Mouse (Mus musculus) embryo, embryonic 10.5 days (tissue): ENCODE measurements at regions not wholly inside any gene's neighbourhood (a gene's known extent, or its start where the extent isn't known, plus 50 kb on each side); places are given as distances from the start of the nearest gene placed in this dataset.
"Not testable (repeated sequence)": the region's sequence is repeated elsewhere in the genome, so short reads cannot be mapped to it uniquely, and the experiment has no call there.

Experiments used
- DNase-seq: peaks from one replicate; pipeline ENCODE4 v3.0.0-alpha.2; 2015; ENCODE audit warnings: low spot score

GRCm38 (mm10) chr10:114265927-114266326 lies 536.2 kb downstream of the Trhde start:
- DNase-seq = no peak

- no peak for DNase-seq
These were observed 560.5 kb downstream of the Trhde start for GRCm38 (mm10) chr10:114241606-114242005.

- DNase-seq = no peak
These were observed 574.5 kb downstream of the Trhde start for GRCm38 (mm10) chr10:114227635-114228034.

- DNase-seq = no peak
These were observed 600.5 kb downstream of the Trhde start for GRCm38 (mm10) chr10:114201583-114201982.

- DNase-seq = no peak
These were observed 601.2 kb downstream of the Trhde start for GRCm38 (mm10) chr10:114200939-114201338.

GRCm38 (mm10) chr10:114186287-114186686 lies 615.8 kb downstream of the Trhde start:
- no peak for DNase-seq

- DNase-seq = not testable (repeated sequence)
These were observed 658.8 kb downstream of the Trhde start for GRCm38 (mm10) chr10:114143345-114143744.

GRCm38 (mm10) chr10:114137924-114138323 lies 664.2 kb downstream of the Trhde start:
- no peak for DNase-seq

GRCm38 (mm10) chr10:114137095-114137494 lies 665.0 kb downstream of the Trhde start:
- DNase-seq = peak; percentile 11
